Mouse (Mus musculus) lung, postnatal 0 days (tissue): Measurements from ENCODE around the gene Srxn1.

Experiments
- CTCF ChIP-seq: IDR thresholded peaks from 2 replicates; pipeline ENCODE4 v1.5.1; 2016; ENCODE audit warnings: antibody characterized with exemption, mild to moderate bottlenecking
- EP300 ChIP-seq: IDR thresholded peaks from 2 replicates; pipeline ENCODE4 v1.6.1; 2016; ENCODE audit warnings: antibody characterized with exemption, mild to moderate bottlenecking, control low read depth

- no peak for TF ChIP-seq CTCF
- no peak for TF ChIP-seq EP300
Measured at GRCm38 (mm10) chr2:152147079-152147478, 41.8 kb downstream of the Srxn1 start.
